Mouse (Mus musculus) hindbrain, postnatal 0 days (tissue): ENCODE measurements around the gene Gm21708. TPM values are rescaled to one million over a fixed set of nuclear protein-coding genes. Genes with fewer than 3 reads are reported as not detected.
"Not testable (repeated sequence)": the region's sequence is repeated elsewhere in the genome, so short reads cannot be mapped to it uniquely, and the experiment has no call there.

ENCODE experiments used
- ATAC-seq: fragments of 200-750 bp; cut with Nextera tagmentation; 2 replicates; pipeline ENCODE4 v1.8.0; 2017; ENCODE audit warnings: mild to moderate bottlenecking, moderate TSS enrichment, moderate library complexity
- DNase-seq: peaks from one replicate; pipeline ENCODE4 v3.0.0-alpha.2; 2015; ENCODE audit warnings: low spot score
- H3K27ac ChIP-seq: fragments of 300-500 bp; sonication (generic); 2 replicates; pipeline ENCODE4 v1.5.1; 2014; ENCODE audit warnings: mild to moderate bottlenecking
- H3K27me3 ChIP-seq: fragments of 300-500 bp; sonication (generic); 2 replicates; pipeline ENCODE4 v1.6.1; 2014; ENCODE audit warnings: low read length, mixed read lengths; ENCODE audit not compliant: insufficient read depth
- H3K36me3 ChIP-seq: fragments of 300-500 bp; sonication (generic); 2 replicates; pipeline ENCODE4 v1.6.1; 2014; ENCODE audit warnings: low read length, mixed read lengths; ENCODE audit not compliant: insufficient read depth
- H3K4me1 ChIP-seq: fragments of 300-500 bp; sonication (generic); 2 replicates; pipeline ENCODE4 v1.6.1; 2014; ENCODE audit warnings: antibody characterized with exemption, low read length, mixed read lengths; ENCODE audit not compliant: insufficient read depth
- H3K4me2 ChIP-seq: fragments of 300-500 bp; sonication (generic); 2 replicates; pipeline ENCODE4 v1.6.1; 2014; ENCODE audit warnings: low read depth, mild to moderate bottlenecking, low read length, moderate library complexity, mixed read lengths
- H3K4me3 ChIP-seq: fragments of 300-500 bp; sonication (generic); 2 replicates; pipeline ENCODE4 v1.5.1; 2014; ENCODE audit warnings: low read length
- H3K9ac ChIP-seq: fragments of 300-500 bp; sonication (generic); replicated peaks from 2 replicates; pipeline ENCODE4 v1.6.1; 2014; ENCODE audit warnings: mild to moderate bottlenecking, low read length, moderate library complexity, mixed read lengths
- H3K9me3 ChIP-seq: fragments of 300-500 bp; sonication (generic); 2 replicates; pipeline ENCODE4 v1.6.1; 2016; ENCODE audit warnings: low read length, mixed read lengths
- WGBS: fragments of 180-500 bp; shearing (Covaris S2); extraction: QIAGEN DNeasy Blood & Tissue Kit; methylation state at CpG from one replicate; pipeline ENCODE4 v1.1.7; 2014; 5-methylcytosine and 5-hydroxymethylcytosine counted together
- polyA plus RNA-seq: library from polyadenylated mRNA; unstranded; fragments of >200 nt; fragmentation: Nextera tagmentation; extraction: Ambion mirVana; gene quantifications from 2 replicates; pipeline ENCODE4 v1.2.1, GENCODE M21; 2015
- total RNA-seq: library from RNA; depleted of rRNA; stranded (reverse); fragments of >200 nt; gene quantifications from 2 replicates; pipeline ENCODE4 v1.2.3, GENCODE M21; 2014; rRNA removed

The Gm21708 gene
- 0.26 TPM in 1 of 2 replicates, not detected in the other for total RNA-seq
- polyA plus RNA-seq: not detected in 2 replicates

DNA sequence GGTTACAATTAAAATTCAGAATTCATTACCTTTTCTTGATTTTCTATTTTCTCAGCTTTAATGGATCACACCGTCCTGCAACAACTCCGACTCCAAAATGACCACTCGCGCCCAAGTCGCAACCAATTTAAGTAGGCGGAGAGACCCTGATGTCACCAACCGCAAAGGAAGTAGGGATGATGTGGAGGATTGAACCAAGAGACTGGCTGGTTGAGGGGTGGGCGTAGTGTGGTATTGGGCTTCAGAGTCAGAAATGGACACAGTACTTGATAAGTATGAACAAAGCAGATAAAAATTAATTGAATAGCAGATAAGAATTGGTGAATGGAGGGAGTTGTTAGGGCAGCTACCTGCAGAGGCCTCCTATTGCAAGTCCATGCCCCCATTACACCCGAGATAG lies at the start of gene Gm21708, which contains the start of gene Gm21704:
Gm21708 (minus strand) TSS at position 101 of the 400 bp plus-strand sequence.
Gm21704 (minus strand) TSS at position 101 of the 400 bp plus-strand sequence.
- not testable (repeated sequence) for H3K4me1 ChIP-seq, DNase-seq, H3K9me3 ChIP-seq, ATAC-seq, H3K4me3 ChIP-seq, H3K9ac ChIP-seq, H3K27ac ChIP-seq, H3K4me2 ChIP-seq, H3K27me3 ChIP-seq, H3K36me3 ChIP-seq
- no CpG with 5 or more reads among the region's 9 CpGs for WGBS

Other genes starting within 250 kb of the Gm21708 start
- gene Gm21677, start 103.7 kb downstream of the Gm21708 start, total RNA-seq: not detected in 2 replicates
- not detected in 2 replicates for gene Gm21677, start 103.7 kb downstream of the Gm21708 start, polyA plus RNA-seq
- gene Gm21693, start 64.8 kb downstream of the Gm21708 start, total RNA-seq: not detected in 2 replicates
- not detected in 2 replicates for gene Gm21693, start 64.8 kb downstream of the Gm21708 start, polyA plus RNA-seq
- not detected in 2 replicates for gene Gm21704, start within 50 bp of the Gm21708 start, total RNA-seq
- not detected in 2 replicates for gene Gm21704, start within 50 bp of the Gm21708 start, polyA plus RNA-seq